Mouse (Mus musculus) neural tube, embryonic 14.5 days (tissue): ENCODE results near the gene Bmp8a. TPM values are rescaled to one million over a fixed set of nuclear protein-coding genes. Genes with fewer than 3 reads are reported as not detected.

Experiments
- ATAC-seq: fragments of 200-750 bp; cut with Nextera tagmentation; 2 replicates; pipeline ENCODE4 v1.8.0; 2017; ENCODE audit warnings: low read depth, mild to moderate bottlenecking, moderate TSS enrichment, moderate library complexity
- H3K27ac ChIP-seq: fragments of 300-500 bp; sonication (generic); 2 replicates; pipeline ENCODE4 v1.5.1; 2014; ENCODE audit warnings: low read depth, mild to moderate bottlenecking, control low read depth, low read length, moderate library complexity, mixed read lengths
- H3K27me3 ChIP-seq: fragments of 300-500 bp; sonication (generic); 2 replicates; pipeline ENCODE4 v1.6.1; 2014; ENCODE audit warnings: low read length; ENCODE audit not compliant: control insufficient read depth, insufficient read depth
- H3K36me3 ChIP-seq: fragments of 300-500 bp; sonication (generic); 2 replicates; pipeline ENCODE4 v1.6.1; 2014; ENCODE audit warnings: low read length, mixed read lengths; ENCODE audit not compliant: control insufficient read depth, insufficient read depth
- H3K4me1 ChIP-seq: fragments of 300-500 bp; sonication (generic); 2 replicates; pipeline ENCODE4 v1.6.1; 2014; ENCODE audit warnings: low read length; ENCODE audit not compliant: control insufficient read depth, insufficient read depth
- H3K4me2 ChIP-seq: fragments of 300-500 bp; sonication (generic); 2 replicates; pipeline ENCODE4 v1.6.1; 2014; ENCODE audit warnings: mild to moderate bottlenecking, low read depth, low read length, control low read depth
- H3K4me3 ChIP-seq: fragments of 300-500 bp; sonication (generic); 2 replicates; pipeline ENCODE4 v1.5.1; 2014; ENCODE audit warnings: low read depth, low read length, control low read depth, mixed read lengths
- H3K9ac ChIP-seq: fragments of 300-500 bp; sonication (generic); replicated peaks from 2 replicates; pipeline ENCODE4 v1.6.1; 2014; ENCODE audit warnings: low read depth, mild to moderate bottlenecking, control low read depth, low read length, mixed read lengths
- H3K9me3 ChIP-seq: fragments of 300-500 bp; sonication (generic); 2 replicates; pipeline ENCODE4 v1.6.1; 2016; ENCODE audit warnings: low read length; ENCODE audit not compliant: control insufficient read depth
- WGBS: fragments of 180-500 bp; shearing (Covaris S2); extraction: QIAGEN DNeasy Blood & Tissue Kit; methylation state at CpG from one replicate; pipeline ENCODE4 v1.1.7; 2014; 5-methylcytosine and 5-hydroxymethylcytosine counted together
- polyA plus RNA-seq: library from polyadenylated mRNA; unstranded; fragments of >200 nt; fragmentation: Nextera tagmentation; extraction: Ambion mirVana; gene quantifications from 2 replicates; pipeline ENCODE4 v1.2.1, GENCODE M21; 2014

Gene Bmp8a
- polyA plus RNA-seq = 0.35 and 0.37 TPM in 2 replicates

- Histone ChIP-seq H3K9me3 (no peaks in the 10 kb centered on the region), H3K4me1 (peaks cover 12% of the 10 kb centered on the region; the same call in 1 of the 2 replicates), H3K27me3 (peaks cover 30% of the 10 kb centered on the region), H3K4me2 (peak within 1 kb of the TSS; percentile 71), H3K4me3 (peak within 1 kb of the TSS; percentile 40), H3K9ac (peak within 1 kb of the TSS; percentile 22; the same call in 1 of the 2 replicates), H3K36me3 (peaks cover 6% of the 10 kb centered on the region; the same call in 1 of the 2 replicates), H3K27ac (no peak within 1 kb of the TSS)
- under 1% methylated on average over 65 of the region's 65 CpGs for WGBS
- ATAC-seq = peak; percentile 87
Observed at GRCm38 (mm10) chr4:123342642-123343470, at the start of gene Bmp8a. Bmp8a (minus strand) TSS chr4:123343252.

DNA sequence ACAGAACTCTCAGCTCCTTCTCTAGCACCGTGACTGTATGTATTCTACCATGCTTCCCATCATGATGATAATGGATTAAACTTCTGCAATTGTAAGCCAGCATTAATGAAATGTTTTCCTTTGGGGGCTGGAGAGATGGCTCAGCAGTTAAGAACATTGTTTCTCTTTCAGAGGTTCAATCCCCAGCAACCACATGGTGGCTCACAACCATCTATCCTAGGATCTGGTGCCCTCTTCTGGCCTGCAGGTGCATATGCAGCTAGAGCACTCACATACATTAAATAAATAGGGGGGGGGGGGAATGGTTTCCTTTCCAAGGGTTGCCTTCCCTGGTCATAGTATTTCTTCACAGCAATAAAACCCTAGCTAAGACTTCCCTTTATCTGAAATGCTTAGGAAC is 49.1 kb upstream of the Bmp8a start:
- Histone ChIP-seq H3K4me1 (no peaks in the 10 kb centered on the region), H3K27me3 (no peaks in the 10 kb centered on the region), H3K9ac (no peak overlapping the region), H3K4me2 (no peak overlapping the region), H3K4me3 (no peak overlapping the region), H3K36me3 (peaks cover 71% of the 10 kb centered on the region), H3K9me3 (no peaks in the 10 kb centered on the region), H3K27ac (no peak overlapping the region)
- no peak for ATAC-seq
- 88% methylated on average over 1 of the region's 1 CpGs for WGBS

- Histone ChIP-seq H3K9ac (no peak overlapping the region), H3K4me2 (no peak overlapping the region), H3K4me3 (no peak overlapping the region), H3K27me3 (no peaks in the 10 kb centered on the region), H3K4me1 (no peaks in the 10 kb centered on the region), H3K27ac (no peak overlapping the region; the same call in 1 of the 2 replicates), H3K36me3 (peaks cover 79% of the 10 kb centered on the region), H3K9me3 (no peaks in the 10 kb centered on the region)
- ATAC-seq = no peak
- 29% methylated on average over 1 of the region's 1 CpGs for WGBS
Observed at GRCm38 (mm10) chr4:123385028-123385427, 42.0 kb upstream of the Bmp8a start.

GRCm38 (mm10) chr4:123383173-123383572 is 40.1 kb upstream of the Bmp8a start:
- Histone ChIP-seq H3K27ac (no peak overlapping the region), H3K9ac (no peak overlapping the region), H3K27me3 (no peaks in the 10 kb centered on the region), H3K9me3 (no peaks in the 10 kb centered on the region), H3K4me1 (no peaks in the 10 kb centered on the region), H3K4me2 (no peak overlapping the region), H3K4me3 (no peak overlapping the region), H3K36me3 (peaks cover 76% of the 10 kb centered on the region)
- 93% methylated on average over 7 of the region's 7 CpGs for WGBS
- ATAC-seq = no peak

DNA sequence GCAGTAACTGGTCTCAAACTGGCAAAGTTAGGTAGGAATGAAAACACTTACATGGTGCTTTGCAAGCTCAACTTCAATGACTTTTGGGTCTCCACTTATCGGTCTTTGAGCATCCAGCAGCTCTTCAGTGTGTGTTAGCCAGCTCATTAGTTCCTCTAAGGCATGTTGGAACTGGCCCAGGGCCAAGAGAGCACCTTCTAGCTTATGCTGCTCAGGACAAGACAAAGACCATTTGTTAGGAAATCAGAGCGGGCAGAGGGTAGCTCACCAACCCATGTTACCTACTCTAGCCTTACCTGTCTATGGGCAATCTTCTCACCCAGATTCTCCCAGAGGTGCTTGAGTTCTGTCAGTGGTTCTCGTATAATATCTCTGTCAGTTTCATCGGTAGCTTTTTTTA is 39.0 kb upstream of the Bmp8a start:
- no peak for ATAC-seq
- H3K9ac ChIP-seq = no peak overlapping the region
- H3K4me3 ChIP-seq = no peak overlapping the region
- H3K27me3 ChIP-seq = no peaks in the 10 kb centered on the region
- H3K4me1 ChIP-seq = no peaks in the 10 kb centered on the region
- H3K36me3 ChIP-seq = peaks cover 83% of the 10 kb centered on the region
- no peak overlapping the region for H3K4me2 ChIP-seq
- H3K9me3 ChIP-seq = no peaks in the 10 kb centered on the region
- H3K27ac ChIP-seq = no peak overlapping the region
- 91% methylated on average over 4 of the region's 4 CpGs for WGBS

GRCm38 (mm10) chr4:123381598-123381997 is 38.5 kb upstream of the Bmp8a start:
- Histone ChIP-seq H3K36me3 (peaks cover 83% of the 10 kb centered on the region), H3K9ac (no peak overlapping the region), H3K27me3 (no peaks in the 10 kb centered on the region), H3K4me2 (no peak overlapping the region), H3K9me3 (no peaks in the 10 kb centered on the region), H3K4me3 (no peak overlapping the region), H3K27ac (no peak overlapping the region), H3K4me1 (no peaks in the 10 kb centered on the region)
- ATAC-seq = no peak
- 96% methylated on average over 11 of the region's 11 CpGs for WGBS

- no peaks in the 10 kb centered on the region for H3K4me1 ChIP-seq
- no peak overlapping the region for H3K27ac ChIP-seq
- no peak for ATAC-seq
- no peak overlapping the region for H3K4me3 ChIP-seq
- H3K27me3 ChIP-seq = no peaks in the 10 kb centered on the region
- 97% methylated on average over 3 of the region's 3 CpGs for WGBS
- no peaks in the 10 kb centered on the region for H3K9me3 ChIP-seq
- no peak overlapping the region for H3K4me2 ChIP-seq
- peaks cover 88% of the 10 kb centered on the region for H3K36me3 ChIP-seq
- H3K9ac ChIP-seq = no peak overlapping the region
Observed at GRCm38 (mm10) chr4:123376031-123376430, 33.0 kb upstream of the Bmp8a start.

DNA sequence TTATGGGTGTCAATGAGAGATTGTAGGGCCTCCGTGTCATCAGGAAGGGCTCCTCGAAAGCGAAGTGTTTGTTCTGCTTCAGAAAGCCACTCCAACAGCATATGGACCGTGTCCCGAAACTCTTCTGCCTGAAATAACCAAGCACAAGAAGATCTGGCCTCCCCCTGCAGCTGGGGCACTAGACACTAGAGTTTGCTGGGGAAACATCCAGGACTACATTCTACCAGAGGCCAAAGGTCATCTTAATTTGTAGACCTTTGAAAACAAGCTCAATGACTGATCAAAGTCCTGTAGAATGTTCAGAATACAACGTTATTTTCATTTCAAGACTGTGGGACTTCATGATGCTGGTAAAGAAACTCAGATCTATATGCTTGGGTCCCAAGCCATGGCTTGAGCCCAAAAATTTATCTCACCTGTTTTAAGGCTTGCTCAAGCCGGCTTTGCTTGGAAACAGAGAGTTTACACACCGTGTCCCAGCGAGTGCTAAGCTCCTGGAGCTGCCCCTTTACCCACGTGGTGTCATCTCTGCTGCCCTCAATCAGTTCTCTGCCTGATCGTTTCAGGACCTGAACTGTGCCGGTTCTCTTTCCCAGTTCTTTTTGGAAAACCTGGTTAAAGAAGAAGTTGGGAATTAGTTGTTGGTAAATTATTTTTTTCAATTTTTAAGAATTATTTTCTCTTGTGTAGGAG is 31.4 kb upstream of the Bmp8a start:
- 95% methylated on average over 12 of the region's 12 CpGs for WGBS

DNA sequence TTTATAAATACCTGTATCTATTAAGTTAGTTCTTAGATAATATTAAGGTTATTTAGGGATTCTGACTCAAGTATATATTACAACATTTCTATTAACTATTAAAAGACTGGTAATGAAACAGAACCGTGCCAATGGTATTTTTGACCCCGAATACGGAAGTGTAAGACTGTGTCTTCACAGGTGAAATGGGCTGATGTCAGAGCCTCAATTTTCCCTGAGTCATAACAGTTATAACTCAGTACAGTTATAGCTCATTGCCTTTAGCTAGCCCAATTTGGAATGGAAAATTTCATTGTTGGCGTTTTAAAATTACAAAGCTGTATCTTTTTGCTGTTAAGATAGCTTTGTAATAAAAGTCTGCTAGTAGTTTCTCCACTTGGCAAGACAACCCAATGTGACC is 20.5 kb upstream of the Bmp8a start:
- peaks cover 82% of the 10 kb centered on the region for H3K36me3 ChIP-seq
- ATAC-seq = no peak
- H3K9me3 ChIP-seq = no peaks in the 10 kb centered on the region
- no peak overlapping the region for H3K27ac ChIP-seq
- no peaks in the 10 kb centered on the region for H3K27me3 ChIP-seq
- no peak overlapping the region for H3K4me2 ChIP-seq
- H3K9ac ChIP-seq = no peak overlapping the region
- H3K4me1 ChIP-seq = no peaks in the 10 kb centered on the region
- 97% methylated on average over 4 of the region's 4 CpGs for WGBS
- no peak overlapping the region for H3K4me3 ChIP-seq

More for the DNA sequence above, 31.4 kb upstream of the Bmp8a start:
- Histone ChIP-seq H3K4me2 (no peak overlapping the region), H3K27me3 (no peaks in the 10 kb centered on the region), H3K4me3 (no peak overlapping the region), H3K9ac (no peak overlapping the region), H3K9me3 (no peaks in the 10 kb centered on the region), H3K36me3 (peaks cover 91% of the 10 kb centered on the region), H3K4me1 (no peaks in the 10 kb centered on the region), H3K27ac (no peak overlapping the region)
- no peak for ATAC-seq
